Mouse (Mus musculus) embryo, embryonic 11.5 days (tissue): Measurements from ENCODE around the gene Gdpd2.

ENCODE experiments used
- DNase-seq: peaks from one replicate; pipeline ENCODE4 v3.0.0-alpha.2; 2012; ENCODE audit warnings: low read depth, low spot score

Gene Gdpd2

DNA sequence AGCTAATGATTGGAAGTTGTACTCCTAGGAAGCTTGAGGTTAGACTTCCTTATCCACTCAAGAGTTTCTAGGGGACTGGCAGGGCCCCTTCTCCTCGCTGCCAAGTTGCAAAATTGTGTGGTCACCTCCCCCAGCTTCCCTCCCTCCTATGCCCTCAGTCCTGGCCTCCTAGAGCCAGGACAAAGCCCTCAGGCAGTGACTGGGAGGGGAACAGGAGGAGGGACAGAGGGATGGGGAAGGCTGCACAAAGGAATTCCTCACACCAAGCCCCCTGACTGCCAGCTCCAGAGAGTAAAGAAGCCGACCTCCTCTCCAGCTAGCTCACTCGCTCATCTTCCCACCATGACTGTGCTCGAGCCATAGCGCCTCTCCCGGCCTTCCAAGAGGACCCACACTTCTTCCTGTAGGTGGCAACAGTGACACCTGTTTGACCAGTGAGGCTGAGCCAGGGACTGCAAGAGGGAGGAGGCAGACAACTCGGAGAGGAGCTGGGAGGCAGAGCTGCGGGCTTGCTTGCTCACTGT lies at the start of gene Gdpd2:
Gene Gdpd2 (plus strand): TSS at position 209 of the 524 bp plus-strand sequence.
- DNase-seq, result peak; percentile 22

DNA sequence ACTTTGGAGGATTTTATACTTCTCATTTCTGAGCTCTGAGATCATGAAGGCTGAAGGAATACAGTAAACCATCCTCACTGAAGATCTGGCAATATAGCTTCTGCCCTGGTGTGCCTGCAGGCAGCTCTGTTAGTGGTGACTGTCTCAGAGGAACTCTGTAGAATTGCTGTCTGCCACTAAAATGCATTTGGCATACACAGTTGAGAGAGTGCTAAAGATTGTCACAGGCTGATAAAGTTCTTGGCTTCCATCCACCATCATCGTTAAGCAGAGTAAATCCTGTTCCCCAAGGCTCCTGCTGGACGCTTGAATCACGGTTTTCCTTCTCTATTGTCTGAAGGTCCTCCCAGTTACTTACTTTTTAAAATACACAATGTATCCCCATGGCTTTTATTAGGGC lies 43.1 kb upstream of the Gdpd2 start:
- no peak for DNase-seq

DNA sequence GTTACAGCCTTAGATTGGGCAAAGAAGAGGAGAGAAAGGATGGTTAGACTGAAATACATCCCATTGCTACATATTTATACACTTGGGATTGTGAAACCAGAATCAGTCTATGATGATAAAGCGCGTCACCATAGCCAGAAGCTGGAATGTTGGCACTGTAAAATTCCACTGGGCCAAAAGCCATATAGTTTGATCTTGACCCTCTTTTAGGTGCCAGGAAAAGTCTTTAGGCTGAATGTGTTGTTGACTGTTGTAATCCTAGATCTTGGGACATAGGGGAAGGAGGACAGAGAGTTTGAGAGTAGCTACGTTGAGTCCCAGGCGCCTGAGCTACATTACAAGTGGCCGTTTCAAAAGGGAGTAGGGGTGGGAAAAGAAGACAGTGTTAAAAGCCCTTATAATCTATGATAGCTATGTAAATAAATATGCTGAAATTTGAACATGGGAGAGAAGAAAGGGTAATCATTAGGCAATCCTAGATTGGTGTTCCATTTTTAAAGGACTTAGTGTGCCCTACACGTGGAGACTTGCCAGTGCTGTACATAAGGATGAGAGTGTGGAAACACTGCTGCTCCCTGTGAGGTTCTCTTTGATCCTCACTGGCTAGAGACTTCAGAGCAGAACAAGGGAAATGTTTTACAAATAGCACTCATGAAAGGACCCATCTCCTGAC lies 42.2 kb upstream of the Gdpd2 start:
- DNase-seq, result no peak

DNA sequence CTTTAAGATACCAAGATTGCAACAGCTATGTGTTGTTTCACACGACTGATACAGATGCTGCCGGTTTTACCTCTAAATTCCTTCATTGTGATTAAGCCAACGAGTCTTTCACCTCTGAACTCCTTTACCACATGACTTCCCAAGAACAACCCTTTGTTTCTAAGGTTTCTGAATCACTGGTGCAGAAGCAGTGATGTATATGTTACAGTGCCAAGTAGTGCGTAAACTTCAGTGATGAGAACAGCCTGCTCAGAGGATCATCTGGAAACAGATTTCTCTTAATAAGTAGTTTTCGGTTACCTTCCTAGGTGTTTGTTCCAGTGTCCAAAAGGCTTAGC lies 41.7 kb upstream of the Gdpd2 start:
- DNase-seq, result no peak

DNA sequence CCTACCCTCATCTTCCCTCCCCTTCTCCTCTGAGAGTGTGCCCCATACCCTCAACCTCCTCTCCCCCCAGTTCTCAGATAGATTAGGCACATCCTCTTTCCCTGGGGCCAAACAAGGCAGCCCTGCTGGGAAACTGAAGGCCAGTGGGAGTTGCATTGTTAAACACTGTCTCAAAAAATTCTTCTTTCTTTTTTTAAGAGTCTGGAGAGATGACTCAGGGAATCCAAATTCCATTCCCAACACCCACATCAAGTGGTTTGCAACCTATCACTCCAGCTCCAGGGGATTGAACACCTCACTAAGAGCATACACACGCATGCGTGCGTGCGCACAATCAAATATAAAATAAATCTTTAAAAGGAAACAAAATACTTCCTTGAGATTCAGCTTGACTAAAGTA lies 32.9 kb upstream of the Gdpd2 start:
- no peak for DNase-seq

DNA sequence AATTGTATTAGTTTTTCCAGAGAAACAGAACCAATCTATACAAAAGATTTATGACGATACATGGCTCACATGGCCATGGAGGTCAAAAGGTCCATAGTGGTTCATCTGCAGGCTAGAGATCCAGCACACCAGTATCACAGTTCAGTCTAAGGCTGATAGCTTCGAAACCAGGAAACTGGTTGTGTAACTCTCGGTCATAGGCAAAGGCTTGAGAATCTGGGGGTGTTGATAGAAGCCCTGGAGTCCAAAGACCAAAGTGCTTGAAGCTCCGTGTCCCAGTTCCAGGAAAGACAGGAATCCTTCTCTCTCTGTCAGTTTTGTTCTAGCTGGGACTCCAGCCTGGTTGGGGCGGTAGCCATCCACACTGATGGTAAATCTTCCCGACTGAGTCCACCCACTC lies 21.6 kb upstream of the Gdpd2 start:
- no peak for DNase-seq

DNA sequence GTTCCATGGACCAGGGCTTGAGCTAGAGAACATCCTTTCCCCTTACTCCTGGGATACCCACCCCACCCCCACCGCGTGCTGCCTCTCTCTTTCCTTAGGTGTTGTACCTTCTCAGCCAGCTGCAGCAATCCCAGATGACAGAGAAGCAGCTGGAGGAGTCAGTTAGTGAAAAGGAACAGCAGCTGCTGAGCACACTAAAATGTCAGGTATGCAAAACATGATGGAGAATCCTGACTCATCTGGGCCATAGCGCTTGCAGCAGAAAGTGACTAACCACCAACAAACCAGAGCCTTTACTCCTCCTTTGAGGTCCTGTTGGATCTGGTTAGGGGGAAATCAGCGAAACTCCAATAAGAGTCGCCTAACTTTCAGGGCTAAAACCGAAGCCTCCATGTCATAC lies 13.5 kb upstream of the Gdpd2 start:
- no peak for DNase-seq

DNA sequence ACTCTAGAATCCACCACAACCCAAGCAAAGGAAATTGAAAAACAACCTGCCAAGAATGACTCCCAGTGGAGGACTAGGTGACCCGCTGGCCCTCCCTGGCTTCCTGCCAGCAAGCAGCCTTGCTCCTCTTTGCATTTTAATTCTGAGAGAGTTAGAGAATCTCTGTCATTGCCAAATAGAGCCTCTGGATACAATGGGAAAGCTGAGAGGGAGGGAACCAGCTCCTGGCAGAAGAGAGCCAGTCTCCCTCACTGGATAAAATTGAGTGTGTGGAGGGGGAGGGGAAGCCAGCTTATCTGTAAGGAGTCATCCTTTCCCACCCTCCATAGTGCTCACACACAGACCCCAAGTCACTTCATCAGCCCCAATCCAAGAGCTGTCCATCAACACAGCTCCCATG lies 726 bp upstream of the Gdpd2 start:
- DNase-seq, result no peak

DNA sequence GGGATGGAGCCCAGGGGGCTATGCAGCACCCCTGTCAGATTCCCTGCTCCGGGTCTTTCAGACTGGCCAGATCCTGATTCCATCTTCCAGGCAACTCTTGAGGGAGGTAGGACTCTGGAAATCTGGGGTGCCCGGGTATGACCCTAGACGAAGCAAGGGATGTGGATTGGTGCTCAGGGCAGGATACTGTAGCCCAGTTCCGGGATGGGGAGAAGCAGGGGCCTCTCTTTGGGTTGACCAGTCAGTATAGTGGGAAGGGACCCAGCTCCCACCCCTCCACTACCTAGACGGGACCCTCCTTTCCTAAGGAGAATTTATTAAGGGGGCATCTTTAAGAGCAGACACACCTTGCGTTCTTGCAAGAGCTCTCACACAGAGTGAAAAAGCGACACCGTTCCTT lies 593 bp downstream of the Gdpd2 start:
- DNase-seq, result no peak

DNA sequence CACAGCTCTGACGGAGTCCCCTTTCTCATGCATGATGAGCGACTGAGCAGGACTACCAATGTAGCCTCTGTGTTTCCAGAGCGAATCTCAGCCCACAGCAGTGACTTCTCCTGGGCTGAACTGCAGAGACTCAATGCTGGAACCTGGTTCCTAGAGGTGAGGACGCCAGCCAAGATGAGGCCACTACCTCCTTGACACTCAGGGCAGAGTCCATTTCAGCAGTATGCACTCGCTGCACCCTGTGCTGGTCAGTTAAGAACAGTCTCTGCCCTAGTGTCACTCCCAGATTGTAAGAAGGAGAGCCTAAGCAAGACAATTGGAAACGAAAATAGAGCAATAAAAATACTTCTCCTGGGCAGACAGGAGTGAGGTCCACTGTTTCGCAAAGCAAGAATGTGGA lies 4.7 kb downstream of the Gdpd2 start:
- DNase-seq, result no peak

DNA sequence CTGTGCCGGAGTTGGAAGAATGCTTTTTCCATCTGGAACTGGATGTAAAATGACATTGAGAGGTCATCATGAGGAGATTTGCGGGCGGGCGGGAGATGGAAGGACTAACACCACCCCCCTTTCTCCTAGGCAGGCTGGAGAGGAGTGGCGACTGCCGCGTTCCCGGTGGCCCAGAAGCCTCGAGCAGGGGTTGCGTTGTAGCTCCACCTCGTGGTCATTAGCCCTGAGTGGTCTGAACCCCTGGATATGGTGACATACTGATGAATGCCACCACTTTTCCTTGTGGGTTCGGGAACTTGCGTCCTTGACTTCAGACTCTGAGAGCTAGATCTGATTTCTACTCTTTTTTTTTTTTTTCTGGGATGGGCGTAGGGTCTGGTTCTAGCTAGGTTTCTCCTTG lies 9.2 kb downstream of the Gdpd2 start:
- DNase-seq, result no peak

DNA sequence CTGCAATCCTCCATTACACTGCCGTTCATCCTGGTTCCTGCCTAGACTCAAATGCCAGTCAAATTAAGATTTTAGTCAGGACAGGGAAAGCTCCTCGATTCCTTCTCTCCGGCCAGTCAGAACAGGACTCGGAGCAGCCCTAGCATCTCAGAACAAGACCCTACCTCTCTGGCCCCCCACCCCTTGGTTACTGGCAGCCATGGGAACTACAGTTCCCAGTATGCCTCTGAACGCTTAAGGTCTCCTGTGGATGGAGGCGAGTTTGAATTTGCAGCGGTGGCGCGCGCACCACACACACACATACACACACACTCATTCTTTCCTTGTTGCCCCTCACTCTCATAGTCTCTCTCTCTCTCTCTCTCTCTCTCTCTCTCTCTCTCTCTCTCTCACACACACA lies 9.8 kb downstream of the Gdpd2 start:
- DNase-seq, result no peak

DNA sequence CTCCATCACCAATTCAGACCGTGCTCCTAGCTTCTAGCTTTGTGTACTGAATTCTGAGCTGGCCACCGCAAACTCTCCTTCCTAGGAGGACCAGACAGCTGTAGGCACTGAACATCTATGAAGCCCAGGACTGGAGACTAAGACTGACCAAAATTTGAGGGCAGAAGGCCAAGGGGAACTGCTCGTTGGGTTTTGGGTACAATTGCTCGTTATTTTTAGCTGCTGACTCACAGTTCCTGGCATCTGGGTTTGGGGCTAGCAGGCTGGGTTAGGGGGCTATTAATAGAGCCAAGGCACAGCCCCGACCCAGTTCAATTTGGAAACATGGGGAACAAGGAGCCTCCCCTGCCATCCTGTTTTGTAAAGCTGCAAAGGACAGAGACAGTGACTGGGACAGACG lies 11.1 kb downstream of the Gdpd2 start:
- no peak for DNase-seq

DNA sequence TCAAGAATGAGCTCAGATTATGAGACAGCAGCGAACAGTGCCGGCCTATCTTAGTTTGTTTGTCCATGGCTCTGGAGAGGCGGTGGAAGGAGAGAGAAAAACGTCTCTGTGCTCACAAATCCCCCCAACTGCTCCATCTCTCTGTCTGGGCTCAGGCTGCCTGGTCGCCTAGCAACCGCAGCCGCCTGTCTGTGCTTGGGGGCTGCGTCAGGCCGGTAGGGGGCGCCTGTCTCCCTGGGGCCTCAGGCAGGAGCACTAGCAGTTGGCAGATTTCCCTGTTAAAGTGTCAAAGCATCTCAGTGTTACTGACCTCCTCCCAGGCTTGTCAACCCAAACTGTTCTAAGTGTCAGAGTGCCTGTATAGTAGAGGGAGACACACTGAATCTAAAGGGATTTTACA lies 12.3 kb downstream of the Gdpd2 start:
- peak; percentile 41 for DNase-seq

DNA sequence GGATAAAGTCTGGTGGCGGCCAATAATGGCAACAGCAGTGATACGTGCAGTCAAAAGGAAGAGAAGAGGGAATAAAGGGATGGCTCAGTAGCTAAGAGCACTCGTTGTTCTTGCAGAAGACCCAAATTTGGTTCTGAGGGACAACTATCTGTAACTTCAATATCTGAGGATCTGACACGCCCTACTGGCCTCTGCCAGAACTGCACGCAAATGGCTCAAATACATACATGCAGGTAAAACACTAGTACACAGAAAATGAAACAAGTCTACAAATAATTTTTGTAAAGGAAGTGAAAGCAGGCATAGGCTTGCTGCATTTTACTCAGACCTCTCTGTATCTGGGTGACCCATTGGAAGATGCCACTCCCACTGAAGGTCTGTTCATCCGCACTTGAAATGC lies 36.2 kb downstream of the Gdpd2 start:
- DNase-seq, result no peak

DNA sequence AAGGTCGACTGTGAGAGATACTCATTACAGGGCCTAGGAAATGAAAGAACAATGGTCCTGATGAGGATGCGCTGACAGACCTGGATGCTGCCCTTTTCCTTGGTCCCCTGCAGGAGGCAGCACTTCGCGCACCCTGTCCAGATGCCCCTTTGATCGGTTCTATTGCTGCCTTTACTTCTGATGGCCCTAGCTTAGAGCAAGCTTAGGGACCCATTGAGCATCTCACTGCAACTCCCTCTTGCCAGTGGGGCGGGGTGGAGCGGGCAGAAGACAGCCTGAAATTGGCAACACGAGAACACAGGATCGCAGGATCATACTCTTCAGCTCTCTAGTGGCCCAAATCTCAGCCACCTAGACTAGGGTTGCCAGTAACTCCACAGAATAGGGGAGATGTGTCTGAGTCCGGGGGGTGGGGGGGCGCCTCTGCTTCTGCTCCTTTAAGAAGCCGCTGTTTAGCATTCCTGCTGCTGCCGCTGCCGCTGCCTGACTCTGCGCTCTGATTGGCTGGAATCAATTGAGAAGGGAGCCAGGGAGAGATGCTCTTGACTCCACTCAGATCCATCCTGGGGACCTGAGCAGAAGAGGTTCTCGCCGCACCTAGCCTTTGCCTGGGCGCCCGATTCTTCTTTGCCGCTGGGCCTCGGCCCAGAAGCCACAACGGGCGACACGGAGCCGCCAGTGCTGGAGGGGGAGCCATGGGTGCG lies 37.7 kb downstream of the Gdpd2 start, which contains the start of gene Dlg3:
Gene Dlg3 (plus strand): TSS at position 542 of the 704 bp plus-strand sequence.
- peak; percentile 39 for DNase-seq

DNA sequence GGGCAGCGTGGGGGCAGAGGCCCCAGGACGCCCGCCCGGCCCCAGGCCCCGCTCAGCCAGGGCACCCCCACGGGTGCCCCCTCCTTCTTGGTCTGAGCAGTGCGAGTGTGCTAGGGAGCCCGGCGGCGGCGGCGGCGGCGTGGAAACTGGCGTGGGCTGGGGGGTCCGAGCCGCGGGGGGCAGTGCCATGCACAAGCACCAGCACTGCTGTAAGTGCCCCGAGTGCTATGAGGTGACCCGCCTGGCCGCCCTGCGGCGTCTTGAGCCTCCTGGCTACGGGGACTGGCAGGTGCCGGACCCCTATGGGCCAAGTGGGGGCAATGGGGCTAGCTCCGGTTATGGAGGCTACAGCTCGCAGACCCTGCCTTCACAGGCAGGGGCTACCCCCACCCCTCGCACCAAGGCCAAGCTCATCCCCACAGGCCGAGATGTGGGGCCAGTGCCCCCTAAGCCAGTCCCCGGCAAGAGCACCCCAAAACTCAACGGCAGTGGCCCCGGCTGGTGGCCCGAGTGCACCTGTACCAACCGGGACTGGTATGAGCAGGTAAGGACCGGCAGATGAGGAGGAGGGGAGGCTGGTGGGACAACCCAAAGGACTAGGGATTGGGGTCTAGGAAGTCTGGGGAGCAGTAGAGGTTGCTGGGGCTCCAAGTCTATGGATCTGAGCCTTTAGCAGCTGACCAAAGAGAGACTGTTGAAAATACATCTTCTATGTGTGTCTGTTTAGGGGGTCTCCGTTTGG lies 38.4 kb downstream of the Gdpd2 start:
- DNase-seq, result no peak

DNA sequence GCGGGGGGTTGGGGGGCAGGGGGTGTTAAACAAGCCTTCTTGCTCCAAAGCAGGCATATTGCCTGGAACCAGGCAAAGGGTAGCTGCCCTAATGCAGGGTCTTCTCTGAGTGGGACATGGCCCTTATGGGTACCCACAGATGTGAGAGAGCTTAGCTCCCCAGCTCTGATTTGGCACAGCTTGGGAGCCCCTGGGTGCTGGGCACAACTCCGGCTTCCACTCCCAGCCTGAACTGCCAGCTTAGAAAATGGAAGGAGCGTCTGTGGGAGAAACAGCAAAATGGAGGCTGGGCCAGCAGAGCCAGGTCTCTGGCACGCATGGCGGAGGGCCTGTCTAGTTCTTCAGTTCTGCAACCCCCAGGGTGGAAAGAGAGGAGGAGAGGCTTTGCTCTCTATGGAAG lies 39.6 kb downstream of the Gdpd2 start:
- DNase-seq, result no peak

DNA sequence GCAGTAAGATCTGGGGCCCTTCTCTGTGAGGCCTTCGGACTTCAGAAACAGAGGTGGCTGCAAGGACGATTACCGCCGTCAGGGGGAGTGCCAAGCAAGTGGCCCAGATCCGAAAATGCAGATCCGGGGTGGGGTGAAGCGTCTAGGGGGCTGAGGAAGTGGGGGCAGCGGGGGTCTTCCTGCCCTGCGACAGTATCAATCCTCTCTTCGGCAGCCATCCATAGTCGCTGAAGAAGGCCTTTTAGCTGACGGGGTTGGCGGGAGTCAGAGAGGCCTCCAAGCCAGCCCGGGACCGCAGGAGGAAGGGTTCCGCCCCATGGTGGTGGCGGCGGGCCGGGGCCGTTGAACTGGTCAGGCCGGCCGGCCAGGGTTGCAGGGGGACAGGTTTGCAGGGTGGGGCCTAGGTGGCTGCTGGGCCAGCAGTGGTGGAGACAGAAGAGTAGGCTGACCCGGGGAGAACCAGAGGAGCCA lies 44.7 kb downstream of the Gdpd2 start:
- no peak for DNase-seq

DNA sequence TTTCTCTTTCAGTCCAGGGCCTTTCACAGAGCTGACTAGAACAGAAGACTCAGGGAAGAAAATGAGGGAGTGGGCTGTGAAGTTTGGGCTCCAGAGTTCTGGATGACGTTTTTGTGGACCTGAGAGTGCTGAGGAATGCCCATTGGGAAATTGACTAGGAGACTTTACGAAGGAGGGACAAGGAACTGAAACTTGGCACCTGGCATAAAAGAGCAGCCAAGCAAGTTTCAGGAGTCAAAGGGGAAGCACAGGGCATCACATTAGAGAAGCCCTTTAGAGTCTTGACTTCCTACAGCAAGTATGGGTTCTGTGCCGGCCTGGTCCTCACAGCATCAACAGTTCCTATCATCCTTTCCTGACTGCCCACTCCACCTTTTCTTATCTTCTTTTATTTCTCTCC lies 45.7 kb downstream of the Gdpd2 start:
- DNase-seq, result no peak

DNA sequence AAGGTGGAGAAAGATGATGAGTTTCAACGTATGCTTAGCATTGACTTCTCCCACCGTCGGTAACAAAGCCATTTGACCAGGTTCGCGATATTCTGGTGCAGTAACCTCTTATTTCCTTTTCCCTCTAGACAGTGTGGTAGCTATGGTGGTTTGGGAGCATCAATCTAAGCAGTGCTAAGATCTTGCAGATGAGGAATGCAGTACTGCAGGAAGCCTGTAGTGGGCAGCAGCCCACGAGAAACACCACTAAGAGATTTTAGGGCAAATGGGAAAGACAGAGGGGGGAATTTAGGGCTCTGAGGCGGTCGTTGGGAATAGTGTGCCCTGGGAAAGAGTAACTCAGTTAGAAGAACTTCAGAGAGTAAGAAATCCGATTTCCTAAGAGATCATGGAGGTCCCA lies 46.8 kb downstream of the Gdpd2 start:
- peak; percentile 45 for DNase-seq

DNA sequence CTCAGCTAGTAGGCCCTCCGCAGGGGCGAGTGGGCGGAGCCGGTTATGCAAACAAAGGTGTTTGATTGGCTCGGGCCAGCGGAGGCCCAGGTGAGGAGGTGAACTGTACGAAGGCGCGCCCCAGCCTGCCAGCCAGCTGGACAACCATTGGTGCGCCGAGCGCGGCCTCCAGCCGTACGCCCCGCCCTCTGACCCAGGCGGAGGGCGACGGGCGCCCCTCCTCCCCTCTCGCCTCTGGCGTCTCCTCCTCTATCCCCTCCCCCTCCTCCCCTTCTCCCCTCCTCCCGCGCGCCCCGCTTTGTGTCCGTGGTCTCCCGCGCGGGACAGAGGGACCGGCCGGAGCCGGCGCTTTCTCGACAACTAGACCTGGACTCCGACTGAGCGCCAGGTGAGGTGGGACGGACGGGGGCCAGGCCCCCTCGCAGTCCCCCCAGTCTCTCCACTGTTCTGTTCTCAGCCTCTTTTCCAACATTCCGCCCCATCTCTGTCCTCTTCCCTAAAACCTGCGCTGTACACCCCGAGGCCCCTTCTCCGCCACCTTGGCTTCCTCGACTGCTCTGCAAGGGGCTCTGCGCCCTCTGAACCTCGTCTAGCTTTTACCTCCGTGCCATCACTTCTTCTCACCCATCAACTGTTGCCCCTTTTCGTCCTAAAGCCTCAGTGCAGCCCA lies 47.4 kb downstream of the Gdpd2 start:
- peak; percentile 67 for DNase-seq
